Mouse (Mus musculus) embryo, embryonic 9.5 days (tissue): ENCODE results near the gene Sesn1.

Experiments
- DNase-seq: peaks from one replicate; pipeline ENCODE4 v3.0.0-alpha.2; 2017; ENCODE audit errors: extremely low spot score

The Sesn1 gene

GRCm38 (mm10) chr10:41870101-41870500 is 60.4 kb downstream of the Sesn1 start:
- DNase-seq, result no peak

GRCm38 (mm10) chr10:41871564-41871963 is 61.8 kb downstream of the Sesn1 start:
- no peak for DNase-seq

GRCm38 (mm10) chr10:41875624-41876023 is 65.9 kb downstream of the Sesn1 start:
- DNase-seq, result no peak

- no peak for DNase-seq
Observed at GRCm38 (mm10) chr10:41878344-41878743, 68.6 kb downstream of the Sesn1 start.

- DNase-seq, result no peak
Observed at GRCm38 (mm10) chr10:41879675-41880074, 69.9 kb downstream of the Sesn1 start.

- no peak for DNase-seq
Observed at GRCm38 (mm10) chr10:41880206-41880605, 70.5 kb downstream of the Sesn1 start.

- DNase-seq, result no peak
Observed at GRCm38 (mm10) chr10:41880777-41881176, 71.0 kb downstream of the Sesn1 start.

GRCm38 (mm10) chr10:41881438-41881837 is 71.7 kb downstream of the Sesn1 start:
- no peak for DNase-seq

GRCm38 (mm10) chr10:41883741-41884575 is 74.2 kb downstream of the Sesn1 start:
- no peak for DNase-seq

GRCm38 (mm10) chr10:41887080-41887821 is 77.5 kb downstream of the Sesn1 start:
- peak; percentile 97 for DNase-seq

GRCm38 (mm10) chr10:41888365-41888941 is 78.7 kb downstream of the Sesn1 start:
- DNase-seq, result no peak

GRCm38 (mm10) chr10:41889566-41889965 is 79.8 kb downstream of the Sesn1 start:
- DNase-seq, result no peak

GRCm38 (mm10) chr10:41890537-41890936 is 80.8 kb downstream of the Sesn1 start:
- DNase-seq, result no peak

- no peak for DNase-seq
Observed at GRCm38 (mm10) chr10:41891312-41891711, 81.6 kb downstream of the Sesn1 start.

- no peak for DNase-seq
Observed at GRCm38 (mm10) chr10:41893433-41894411, 84.0 kb downstream of the Sesn1 start.

GRCm38 (mm10) chr10:41896425-41896824 is 86.7 kb downstream of the Sesn1 start:
- no peak for DNase-seq

- DNase-seq, result no peak
Observed at GRCm38 (mm10) chr10:41896865-41897264, 87.1 kb downstream of the Sesn1 start.

- no peak for DNase-seq
Observed at GRCm38 (mm10) chr10:41901456-41901855, 91.7 kb downstream of the Sesn1 start.

GRCm38 (mm10) chr10:41901864-41902263 is 92.1 kb downstream of the Sesn1 start:
- DNase-seq, result no peak

- DNase-seq, result no peak
Observed at GRCm38 (mm10) chr10:41907473-41907872, 97.7 kb downstream of the Sesn1 start.

- DNase-seq, result no peak
Observed at GRCm38 (mm10) chr10:41907950-41908349, 98.2 kb downstream of the Sesn1 start.
